Mouse (Mus musculus) right cerebral cortex, postnatal 10 days (tissue): ENCODE measurements at regions not wholly inside any gene's neighbourhood (a gene's known extent, or its start where the extent isn't known, plus 50 kb on each side); places are given as distances from the start of the nearest gene placed in this dataset.

Experiments used
- DNase-seq, 2 experiments: peaks; one replicate each; pipeline ENCODE4 v3.0.0; 2021; ENCODE audit warnings: low spot score in 2 of 2

GRCm38 (mm10) chr8:80422190-80422589 lies 71.4 kb upstream of the Gypa start:
- DNase-seq: no peak

DNA sequence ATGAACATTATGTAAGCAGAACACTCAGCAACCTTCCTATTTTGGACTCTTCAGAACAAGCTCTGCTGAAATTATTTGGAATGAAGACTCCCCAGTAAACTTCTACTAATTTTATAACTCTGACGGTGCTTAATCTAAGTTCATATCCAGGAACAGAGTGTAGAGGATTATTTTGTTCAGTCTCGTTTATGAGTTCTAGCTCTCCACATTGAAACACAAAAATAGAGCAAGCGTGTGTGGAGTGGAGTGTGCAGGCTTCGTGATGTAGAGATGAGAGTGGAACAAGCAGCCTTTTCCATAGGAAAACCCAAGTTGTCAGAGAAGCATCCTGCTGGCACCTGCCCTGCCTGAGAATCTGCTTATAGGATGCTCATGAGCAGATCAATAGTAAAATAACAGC lies 77.5 kb upstream of the Gypa start:
- DNase-seq: no peak

DNA sequence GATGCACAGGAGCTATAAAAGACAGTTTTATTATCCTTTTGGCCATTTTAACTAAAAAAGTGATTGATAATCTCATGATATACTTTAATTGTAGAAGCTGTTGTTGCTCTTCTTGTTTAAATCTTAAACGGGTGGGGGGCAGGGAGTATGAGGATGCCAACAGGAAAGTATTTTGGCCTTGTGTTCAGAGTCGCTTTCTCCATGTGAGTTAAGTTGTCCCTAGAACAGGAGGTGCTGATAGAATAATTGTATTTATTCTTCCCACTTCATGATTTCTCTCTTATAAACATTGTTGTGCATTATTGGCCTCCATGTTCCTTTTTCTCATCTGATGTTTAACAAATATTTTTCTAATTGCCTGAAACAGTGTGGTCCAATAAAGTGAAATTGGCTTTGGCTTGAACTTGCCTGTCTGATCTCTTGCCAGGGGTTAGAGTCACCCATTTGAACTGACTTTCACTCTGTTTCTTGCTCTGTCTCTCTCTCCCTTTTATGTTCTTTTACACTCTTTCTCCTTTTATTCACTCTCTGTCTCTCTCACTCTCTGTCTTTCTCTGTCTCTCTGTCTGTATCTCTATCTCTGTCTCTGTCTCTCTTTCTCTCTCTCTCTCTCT lies 93.9 kb upstream of the Gypa start:
- DNase-seq: no peak

GRCm38 (mm10) chr8:80395010-80395409 lies 98.6 kb upstream of the Gypa start:
- no peak for DNase-seq

GRCm38 (mm10) chr8:80393111-80393510 lies 100.5 kb upstream of the Gypa start:
- DNase-seq: no peak

DNA sequence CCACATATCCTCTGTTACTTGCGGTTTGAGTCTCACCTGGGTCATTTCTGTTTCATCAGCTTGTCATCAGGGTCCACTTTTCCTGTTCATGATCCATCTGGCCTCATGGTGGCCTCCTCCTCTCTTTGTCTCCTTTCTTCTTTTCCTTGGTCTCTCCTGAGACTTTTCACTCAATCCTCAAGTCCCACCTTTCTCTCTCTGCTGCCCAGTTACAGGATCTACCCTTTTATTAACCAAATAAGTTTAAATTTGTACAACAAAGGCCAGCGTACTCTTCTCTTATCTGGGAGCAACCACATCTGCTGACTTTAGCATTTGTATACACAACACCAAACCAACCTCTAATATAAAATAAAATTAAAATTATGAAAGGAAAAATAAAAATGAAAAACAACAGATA lies 124.4 kb upstream of the Gypa start:
- DNase-seq: no peak

DNA sequence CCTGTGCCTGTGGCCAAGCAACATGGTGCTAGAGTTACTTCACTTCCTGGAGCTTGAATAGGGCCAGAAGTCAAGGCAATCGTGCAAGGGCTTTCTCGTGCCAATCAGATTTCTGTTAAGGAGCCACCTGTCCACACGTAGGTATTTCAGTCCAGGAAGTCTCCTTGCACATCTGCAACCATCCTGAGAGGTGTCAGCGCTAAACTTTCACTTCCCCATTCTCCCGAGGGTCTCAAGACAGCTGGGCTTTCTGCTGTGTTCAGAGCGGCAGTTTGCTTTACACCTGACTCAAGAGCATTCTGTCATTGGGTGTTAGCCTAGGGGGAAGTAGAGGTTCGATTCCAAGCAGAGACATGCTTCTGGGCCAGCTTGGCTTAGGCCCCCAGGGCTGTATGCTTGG lies 129.5 kb upstream of the Gypa start:
- DNase-seq: no peak

- no peak for DNase-seq
Measured at GRCm38 (mm10) chr8:80343299-80343698, 150.3 kb upstream of the Gypa start.

DNA sequence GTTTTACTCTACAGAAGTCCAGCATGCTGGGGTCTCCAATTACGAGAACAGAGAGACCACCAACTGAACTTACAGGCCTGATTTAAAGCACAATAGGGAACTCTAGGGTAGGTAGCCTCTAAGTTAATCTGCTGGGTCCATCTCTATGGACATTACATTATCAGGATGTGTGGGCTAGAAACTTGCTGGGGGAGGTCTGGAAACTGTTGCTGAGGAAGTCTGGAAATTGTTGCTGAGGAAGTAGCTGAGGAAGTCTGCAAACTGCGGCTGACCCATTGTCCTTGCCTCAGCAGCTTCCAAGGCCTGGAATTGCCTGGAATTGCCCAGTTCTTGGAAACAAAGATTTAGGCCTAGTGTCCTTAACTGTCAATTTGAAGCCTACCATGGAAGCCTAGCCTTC lies 155.7 kb upstream of the Gypa start:
- DNase-seq: no peak

GRCm38 (mm10) chr8:80328676-80329075 lies 164.9 kb upstream of the Gypa start:
- no peak for DNase-seq

GRCm38 (mm10) chr8:80325859-80326258 lies 167.7 kb upstream of the Gypa start:
- DNase-seq: no peak

DNA sequence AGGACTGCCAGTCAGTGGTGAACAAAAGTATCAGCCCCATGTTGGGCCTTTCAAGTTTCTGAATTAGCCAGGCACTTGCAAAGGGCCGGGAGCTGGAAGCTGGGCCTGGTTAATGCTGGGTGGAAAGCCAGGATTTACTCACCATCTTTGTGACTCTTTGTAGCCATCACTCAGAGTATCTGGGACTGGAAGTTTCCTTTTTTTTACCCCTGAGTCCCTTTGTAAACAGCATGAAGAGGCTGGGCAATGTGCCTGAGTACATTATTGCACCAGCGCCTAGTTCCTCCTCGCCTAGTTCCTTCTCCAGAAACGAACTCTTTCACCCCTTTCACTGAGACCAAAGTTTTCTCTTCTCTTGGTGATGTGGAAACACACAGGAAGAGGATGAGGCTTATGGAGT lies 168.4 kb upstream of the Gypa start:
- peak; percentile 36 to 46 for DNase-seq

DNA sequence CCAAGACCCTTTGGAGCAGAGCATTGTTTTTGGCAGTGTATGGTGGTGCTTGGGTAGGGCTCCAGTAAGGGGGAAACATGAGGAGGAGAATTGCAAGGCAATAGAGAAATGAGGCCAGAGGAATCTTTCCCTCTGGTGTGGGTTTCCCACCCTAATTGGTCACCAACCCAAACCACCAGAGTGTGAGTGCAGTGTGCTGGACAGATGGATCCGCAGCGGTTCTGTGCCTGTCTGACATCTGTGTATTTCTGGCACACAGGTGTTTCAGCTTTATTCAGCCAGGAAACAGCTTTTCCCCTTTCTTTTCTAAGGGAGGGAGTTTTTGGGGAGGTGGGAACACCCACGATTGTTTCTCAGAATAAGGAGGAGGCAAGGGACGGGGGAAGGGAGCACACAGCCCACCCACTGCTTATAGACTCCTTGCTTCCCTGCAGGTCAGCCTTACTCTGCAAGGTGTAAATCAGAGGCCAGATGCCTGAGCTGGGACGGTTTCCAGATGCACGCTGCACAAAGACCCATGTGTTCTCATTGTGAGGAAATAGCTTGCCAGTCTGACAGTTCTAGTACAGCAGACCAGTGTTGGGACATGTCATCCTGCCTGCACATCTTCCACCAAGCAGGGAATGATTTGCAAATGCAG lies 175.2 kb upstream of the Gypa start:
- no peak for DNase-seq

DNA sequence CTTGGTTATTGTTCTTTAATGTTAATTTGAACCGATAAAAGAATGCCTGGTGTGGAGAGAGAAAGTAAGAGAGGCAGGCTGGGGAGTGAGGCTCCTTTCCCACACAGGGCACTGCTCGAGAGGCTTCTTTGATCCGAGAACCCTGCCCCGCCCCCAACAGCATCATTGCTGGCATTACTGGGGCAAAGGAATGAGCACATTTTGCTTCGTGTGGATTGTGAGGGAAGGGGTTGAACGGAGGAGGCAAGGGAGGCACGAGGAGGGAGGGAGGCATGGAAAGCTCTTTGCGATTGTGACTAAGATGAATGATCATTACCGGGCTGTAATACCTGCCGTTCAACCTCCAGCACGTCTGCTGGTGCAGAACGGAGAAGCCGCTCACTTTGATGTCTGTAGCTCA lies 178.2 kb upstream of the Gypa start:
- DNase-seq: peak; percentile 63 to 74

GRCm38 (mm10) chr8:80314826-80315225 lies 178.8 kb upstream of the Gypa start:
- peak; percentile 36 to 58 for DNase-seq

DNA sequence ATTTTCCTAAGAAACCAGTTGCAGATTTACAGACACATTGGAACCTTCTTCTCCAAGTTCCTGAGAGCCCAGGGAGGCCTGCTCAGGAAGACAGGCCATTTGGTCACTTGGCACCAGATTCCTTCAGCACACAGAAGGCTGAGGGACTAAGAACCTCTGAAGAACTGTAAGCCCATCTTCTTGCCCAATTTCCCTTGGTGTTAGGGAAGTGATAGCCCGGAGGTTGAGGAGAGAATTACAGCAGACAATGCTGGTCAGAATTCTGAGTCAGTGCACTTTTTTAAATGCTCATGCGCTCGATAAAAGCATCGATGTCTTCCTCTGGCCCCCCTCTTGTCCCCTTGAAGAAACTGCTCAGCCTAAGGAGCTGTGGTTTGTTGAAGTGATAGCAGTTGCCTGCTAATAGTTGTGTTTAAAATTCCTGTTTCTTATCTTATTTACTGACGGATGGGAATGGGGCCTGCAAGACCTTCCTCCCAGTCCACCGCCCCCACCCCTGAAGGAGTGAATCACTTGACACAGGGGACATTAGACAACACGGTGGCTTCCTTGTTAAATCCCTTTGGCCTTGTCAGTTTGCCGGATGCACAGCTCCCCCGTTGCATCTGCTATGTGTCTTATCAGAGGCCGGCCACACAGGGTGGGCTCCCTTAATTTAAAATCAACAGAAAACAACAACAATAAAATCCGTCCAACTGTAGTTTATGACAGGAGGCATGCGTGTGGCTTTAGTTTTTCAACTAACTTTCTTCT lies 179.5 kb upstream of the Gypa start:
- DNase-seq: no peak

DNA sequence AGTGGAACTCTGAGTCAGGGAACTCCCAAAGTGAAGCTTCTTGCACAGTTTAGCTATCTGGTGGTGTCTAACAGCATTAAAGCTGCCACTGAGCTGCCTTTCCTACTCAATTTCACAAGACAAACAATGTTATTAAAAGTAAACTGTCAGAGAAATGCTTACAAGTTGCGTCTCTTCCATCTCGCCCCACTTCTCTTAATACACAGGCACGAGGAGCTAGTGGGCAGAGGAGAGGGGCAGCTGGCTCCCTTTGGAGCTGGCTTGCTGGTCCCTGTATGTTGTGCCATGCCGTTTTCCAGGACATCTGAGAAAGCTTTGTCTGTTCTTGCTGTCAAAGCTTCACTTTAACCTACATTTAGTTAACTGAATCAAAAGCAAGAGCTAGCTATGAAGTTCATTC lies 185.8 kb upstream of the Gypa start:
- no peak for DNase-seq

DNA sequence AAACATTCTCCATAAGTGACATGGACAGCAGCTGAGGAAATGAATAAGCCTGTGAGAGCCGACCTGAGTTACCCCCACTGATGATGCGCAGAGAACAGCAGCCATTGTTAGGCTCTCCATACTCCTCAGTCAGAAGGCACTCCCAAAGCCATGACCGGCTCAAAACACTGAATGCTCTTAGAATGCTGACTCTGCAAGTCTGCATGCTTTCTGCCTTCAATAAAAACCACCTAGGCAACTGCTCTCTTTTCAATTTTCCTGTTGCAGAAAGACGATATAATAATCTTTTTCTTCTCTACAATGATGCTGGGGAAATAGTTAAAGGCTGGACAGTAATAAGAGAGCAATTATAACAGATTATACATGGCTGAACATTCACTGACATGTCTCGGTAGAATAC lies 195.0 kb upstream of the Gypa start:
- DNase-seq: no peak

DNA sequence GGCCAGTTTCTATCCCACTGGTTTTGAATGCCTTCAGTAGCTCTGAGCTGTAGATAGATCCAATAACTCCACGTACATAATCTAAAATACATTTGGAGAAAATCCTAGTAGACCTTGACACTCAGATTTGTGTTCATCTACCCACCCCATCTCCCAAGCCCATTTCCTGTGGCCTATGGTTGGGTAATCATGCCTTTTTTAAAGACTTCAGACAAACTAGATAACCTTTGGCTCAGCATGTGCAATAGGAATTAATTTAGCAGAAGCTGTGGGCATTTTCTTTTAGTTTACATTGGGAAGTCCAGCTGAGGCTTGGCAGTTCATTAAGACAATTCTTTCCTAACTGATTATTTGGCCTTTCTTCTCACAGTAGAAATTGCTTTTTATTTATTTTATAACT lies 203.3 kb upstream of the Gypa start:
- no peak for DNase-seq

- DNase-seq: no peak
Measured at GRCm38 (mm10) chr8:80289282-80289681, 204.3 kb upstream of the Gypa start.

- no peak for DNase-seq
Measured at GRCm38 (mm10) chr8:80268910-80269460, 211.2 kb upstream of the Hhip start.

DNA sequence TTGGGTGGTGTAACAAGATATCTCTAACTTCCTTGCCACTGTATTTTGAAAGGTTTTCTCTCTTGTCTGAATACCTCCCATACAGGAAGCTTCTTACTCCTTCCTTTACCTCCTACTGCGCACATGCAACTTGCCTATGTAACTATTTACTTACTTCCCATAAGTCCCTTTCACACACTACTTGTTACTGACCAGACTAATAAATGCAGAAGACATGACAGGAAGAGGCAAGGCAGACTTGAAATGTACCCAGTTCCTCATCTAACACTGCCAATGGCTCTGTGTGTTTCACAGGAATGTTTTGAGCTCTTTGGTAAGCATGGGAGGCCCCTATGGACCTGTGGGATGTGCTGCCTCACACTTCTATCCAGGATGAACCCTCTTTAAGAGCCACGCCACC lies 207.1 kb upstream of the Hhip start:
- DNase-seq: no peak

GRCm38 (mm10) chr8:80263468-80263945 lies 205.7 kb upstream of the Hhip start:
- peak in 1 of 2 experiments; percentile 24 for DNase-seq
